Mouse (Mus musculus) limb, embryonic 11.5 days (tissue): ENCODE data around the gene Egf. TPM values are rescaled to one million over a fixed set of nuclear protein-coding genes. Genes with fewer than 3 reads are reported as not detected.
A peak's percentile ranks its signal among the peaks of the same experiment; 100 is the strongest.

Source experiments
- ATAC-seq: fragments of 200-750 bp; cut with Nextera tagmentation; 2 replicates; pipeline ENCODE4 v1.8.0; 2017; ENCODE audit warnings: low read depth; ENCODE audit not compliant: insufficient number of reproducible peaks, low FRiP score, low TSS enrichment
- DNase-seq: peaks from one replicate; pipeline ENCODE4 v3.0.0-alpha.2; 2015; ENCODE audit warnings: low spot score
- H3K27ac ChIP-seq: fragments of 300-500 bp; sonication (generic); replicated peaks from 2 replicates; pipeline ENCODE4 v1.5.1; 2014; ENCODE audit warnings: low read depth, mild to moderate bottlenecking, low read length
- H3K27me3 ChIP-seq: fragments of 300-500 bp; sonication (generic); 2 replicates; pipeline ENCODE4 v1.6.1; 2014; ENCODE audit warnings: mild to moderate bottlenecking, low read length, mixed read lengths; ENCODE audit not compliant: control insufficient read depth, insufficient read depth
- H3K36me3 ChIP-seq: fragments of 300-500 bp; sonication (generic); 2 replicates; pipeline ENCODE4 v1.6.1; 2014; ENCODE audit warnings: mild to moderate bottlenecking, low read length, moderate library complexity, mixed read lengths; ENCODE audit not compliant: control insufficient read depth, insufficient read depth
- H3K4me1 ChIP-seq: fragments of 300-500 bp; sonication (generic); 2 replicates; pipeline ENCODE4 v1.6.1; 2014; ENCODE audit warnings: low read length, mixed read lengths; ENCODE audit not compliant: control insufficient read depth, insufficient read depth
- H3K4me2 ChIP-seq: fragments of 300-500 bp; sonication (generic); 2 replicates; pipeline ENCODE4 v1.6.1; 2014; ENCODE audit warnings: low read depth, mild to moderate bottlenecking, moderate library complexity; ENCODE audit not compliant: severe bottlenecking
- H3K4me3 ChIP-seq: fragments of 300-500 bp; sonication (generic); 2 replicates; pipeline ENCODE4 v1.5.1; 2014; ENCODE audit warnings: low read depth, low read length
- H3K9ac ChIP-seq: fragments of 300-500 bp; sonication (generic); 2 replicates; pipeline ENCODE4 v1.6.1; 2014; ENCODE audit warnings: mild to moderate bottlenecking, low read length
- H3K9me3 ChIP-seq: fragments of 300-500 bp; sonication (generic); 2 replicates; pipeline ENCODE4 v1.6.1; 2016; ENCODE audit warnings: low read length; ENCODE audit not compliant: control insufficient read depth
- WGBS: fragments of 180-500 bp; shearing (Covaris S2); extraction: QIAGEN DNeasy Blood & Tissue Kit; methylation state at CpG from one replicate; pipeline ENCODE4 v1.1.7; 2014; 5-methylcytosine and 5-hydroxymethylcytosine counted together
- polyA plus RNA-seq: library from polyadenylated mRNA; unstranded; fragments of >200 nt; fragmentation: Nextera tagmentation; extraction: Ambion mirVana; gene quantifications from 2 replicates; pipeline ENCODE4 v1.2.1, GENCODE M21; 2014

Gene Egf
- polyA plus RNA-seq, 1 experiment from 2014 or later: 0.92 TPM

DNA sequence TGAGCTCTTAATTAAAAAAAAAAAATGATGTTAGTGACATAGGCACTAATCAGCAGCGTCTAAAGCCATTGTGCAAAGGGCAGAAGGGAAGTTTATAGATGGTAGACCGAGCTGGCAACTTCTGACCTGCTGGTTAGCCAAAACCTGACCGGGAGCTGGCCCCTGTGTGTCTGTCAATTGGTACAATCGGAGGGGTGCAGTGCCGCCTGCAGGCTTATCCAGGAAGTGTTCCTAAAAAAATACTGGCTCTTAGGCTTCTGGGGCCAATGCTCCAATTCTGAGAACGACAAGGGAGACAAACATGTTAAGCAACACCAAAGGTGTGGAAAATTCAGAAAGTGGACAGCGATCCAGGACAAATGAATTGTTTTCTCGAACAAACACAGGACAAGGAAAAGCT lies 24.7 kb downstream of the Egf start:
- ATAC-seq: no peak
- WGBS: 28% methylated on average over 8 of the region's 8 CpGs
- H3K4me2 ChIP-seq: no peak overlapping the region
- H3K4me1 ChIP-seq: no peaks in the 10 kb centered on the region
- no peak overlapping the region for H3K9ac ChIP-seq
- no peaks in the 10 kb centered on the region for H3K36me3 ChIP-seq
- no peak overlapping the region for H3K27ac ChIP-seq
- H3K4me3 ChIP-seq: no peak overlapping the region
- no peaks in the 10 kb centered on the region for H3K27me3 ChIP-seq
- H3K9me3 ChIP-seq: no peaks in the 10 kb centered on the region
- DNase-seq: peak; percentile 67

DNA sequence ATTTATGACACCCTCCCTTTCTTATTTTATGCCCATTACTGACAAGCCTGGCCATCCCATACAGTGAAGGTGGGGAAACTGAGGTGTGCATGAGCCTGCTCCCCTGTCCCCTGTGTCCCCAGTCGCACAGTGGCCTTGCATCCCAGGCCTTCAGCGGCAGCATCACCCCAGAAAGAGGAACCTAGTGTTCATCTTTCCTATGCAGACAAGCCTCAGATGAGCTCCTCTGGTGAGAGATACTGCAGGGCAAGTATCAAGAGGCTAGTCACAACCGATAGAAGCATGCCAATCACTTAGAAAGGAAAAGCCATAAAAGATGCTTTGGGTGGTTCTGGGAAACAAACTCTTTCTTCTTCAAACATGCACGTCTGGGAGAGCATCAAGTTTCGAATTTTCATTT lies 25.2 kb downstream of the Egf start:
- ATAC-seq: no peak
- WGBS: 78% methylated on average over 5 of the region's 5 CpGs
- Histone ChIP-seq H3K4me2 (no peak overlapping the region), H3K4me3 (no peak overlapping the region), H3K9me3 (no peaks in the 10 kb centered on the region), H3K9ac (no peak overlapping the region), H3K36me3 (no peaks in the 10 kb centered on the region), H3K4me1 (no peaks in the 10 kb centered on the region), H3K27ac (no peak overlapping the region), H3K27me3 (no peaks in the 10 kb centered on the region)
- DNase-seq: no peak

- no peak overlapping the region for H3K27ac ChIP-seq
- H3K36me3 ChIP-seq: no peaks in the 10 kb centered on the region
- no peaks in the 10 kb centered on the region for H3K27me3 ChIP-seq
- ATAC-seq: no peak
- H3K4me1 ChIP-seq: no peaks in the 10 kb centered on the region
- no peak for DNase-seq
- H3K4me2 ChIP-seq: no peak overlapping the region
- H3K9me3 ChIP-seq: no peaks in the 10 kb centered on the region
- WGBS: 76% methylated on average over 5 of the region's 5 CpGs
- H3K9ac ChIP-seq: no peak overlapping the region
- no peak overlapping the region; the same call in 1 of the 2 replicates for H3K4me3 ChIP-seq
Observed at GRCm38 (mm10) chr3:129725592-129725991, 29.5 kb downstream of the Egf start.

- Histone ChIP-seq H3K4me2 (peak overlapping the region; percentile 52), H3K27ac (no peak overlapping the region), H3K4me1 (no peaks in the 10 kb centered on the region), H3K27me3 (no peaks in the 10 kb centered on the region), H3K9me3 (no peaks in the 10 kb centered on the region), H3K4me3 (peak overlapping the region; percentile 47), H3K36me3 (no peaks in the 10 kb centered on the region), H3K9ac (peak overlapping the region; percentile 36; the same call in 1 of the 2 replicates)
- WGBS: under 1% methylated on average over 24 of the region's 24 CpGs
- DNase-seq: peak; percentile 94
- ATAC-seq: peak; percentile 96
Observed at GRCm38 (mm10) chr3:129724961-129725501, 30.1 kb downstream of the Egf start.

- H3K27me3 ChIP-seq: no peaks in the 10 kb centered on the region
- 72% methylated on average over 5 of the region's 5 CpGs for WGBS
- H3K9me3 ChIP-seq: no peaks in the 10 kb centered on the region
- no peak for DNase-seq
- H3K4me3 ChIP-seq: peak overlapping the region; percentile 47
- peak overlapping the region; percentile 52 for H3K4me2 ChIP-seq
- no peaks in the 10 kb centered on the region for H3K4me1 ChIP-seq
- H3K27ac ChIP-seq: no peak overlapping the region
- H3K9ac ChIP-seq: no peak overlapping the region
- no peaks in the 10 kb centered on the region for H3K36me3 ChIP-seq
- ATAC-seq: peak; percentile 52; the same call in 1 of the 2 replicates
Observed at GRCm38 (mm10) chr3:129724505-129724904, 30.6 kb downstream of the Egf start.

DNA sequence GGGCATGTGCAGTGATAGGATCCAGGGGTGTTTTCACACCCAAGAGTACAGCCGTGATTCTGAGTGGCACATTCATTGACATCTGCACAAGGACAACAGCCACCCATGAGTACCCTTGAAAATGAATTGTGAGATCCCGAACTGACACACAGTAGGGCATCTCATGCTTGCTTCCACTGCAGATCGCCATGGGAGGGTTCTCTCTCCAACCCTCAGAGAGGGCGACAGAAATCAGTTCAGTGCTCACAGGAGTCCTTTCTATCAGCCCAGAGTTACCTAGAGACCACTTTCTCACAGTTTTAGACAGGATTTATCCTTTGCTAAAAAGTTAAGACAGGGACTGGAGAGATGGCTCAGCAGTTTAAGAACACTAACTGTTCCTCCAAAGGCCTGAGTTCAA lies 31.8 kb downstream of the Egf start:
- no peak for DNase-seq
- H3K36me3 ChIP-seq: no peaks in the 10 kb centered on the region
- no peaks in the 10 kb centered on the region for H3K9me3 ChIP-seq
- H3K9ac ChIP-seq: no peak overlapping the region
- H3K27ac ChIP-seq: no peak overlapping the region
- H3K4me1 ChIP-seq: no peaks in the 10 kb centered on the region
- H3K27me3 ChIP-seq: no peaks in the 10 kb centered on the region
- H3K4me2 ChIP-seq: no peak overlapping the region
- H3K4me3 ChIP-seq: no peak overlapping the region
- no peak for ATAC-seq
- WGBS: 65% methylated on average over 4 of the region's 4 CpGs

- H3K4me1 ChIP-seq: no peaks in the 10 kb centered on the region
- H3K27ac ChIP-seq: no peak overlapping the region
- no peaks in the 10 kb centered on the region for H3K9me3 ChIP-seq
- ATAC-seq (no peak), DNase-seq (no peak)
- no peaks in the 10 kb centered on the region for H3K27me3 ChIP-seq
- H3K36me3 ChIP-seq: no peaks in the 10 kb centered on the region
- no peak overlapping the region for H3K4me3 ChIP-seq
- WGBS: 46% methylated on average over 15 of the region's 15 CpGs
- no peak overlapping the region for H3K4me2 ChIP-seq
- no peak overlapping the region for H3K9ac ChIP-seq
Observed at GRCm38 (mm10) chr3:129714542-129715145, 40.5 kb downstream of the Egf start.

- WGBS: 21% methylated on average over 5 of the region's 5 CpGs
- no peak overlapping the region for H3K4me2 ChIP-seq
- H3K9me3 ChIP-seq: no peaks in the 10 kb centered on the region
- no peak overlapping the region for H3K4me3 ChIP-seq
- H3K4me1 ChIP-seq: no peaks in the 10 kb centered on the region
- H3K27me3 ChIP-seq: no peaks in the 10 kb centered on the region
- ATAC-seq (peak; percentile 44; the same call in 1 of the 2 replicates), DNase-seq (peak; percentile 72)
- no peaks in the 10 kb centered on the region for H3K36me3 ChIP-seq
- H3K9ac ChIP-seq: no peak overlapping the region
- no peak overlapping the region for H3K27ac ChIP-seq
Observed at GRCm38 (mm10) chr3:129708157-129708556, 47.0 kb downstream of the Egf start.

DNA sequence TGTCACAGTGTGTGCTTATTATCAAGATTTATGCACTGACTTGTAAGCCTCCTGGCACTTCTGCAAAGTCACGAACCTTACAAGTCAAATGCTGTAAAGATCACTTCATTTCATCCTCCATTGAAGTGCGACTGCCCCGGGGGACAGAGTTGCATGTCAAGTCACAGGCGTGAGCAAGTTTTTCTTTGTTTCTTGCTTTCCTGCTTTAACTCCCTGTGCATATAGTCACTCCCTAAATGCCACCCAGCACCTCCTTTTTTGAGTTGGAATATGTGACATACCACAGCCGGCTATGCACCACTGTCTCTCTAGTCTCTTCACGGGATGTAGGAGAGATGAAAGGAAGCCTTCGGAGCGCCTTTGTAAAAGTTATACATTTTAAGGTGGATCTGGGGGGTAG lies 56.2 kb downstream of the Egf start:
- no peak overlapping the region for H3K4me3 ChIP-seq
- H3K36me3 ChIP-seq: no peaks in the 10 kb centered on the region
- DNase-seq: no peak
- WGBS: 83% methylated on average over 8 of the region's 8 CpGs
- no peak overlapping the region for H3K27ac ChIP-seq
- H3K9ac ChIP-seq: no peak overlapping the region
- no peaks in the 10 kb centered on the region for H3K4me1 ChIP-seq
- ATAC-seq: no peak
- H3K27me3 ChIP-seq: no peaks in the 10 kb centered on the region
- H3K4me2 ChIP-seq: no peak overlapping the region
- H3K9me3 ChIP-seq: no peaks in the 10 kb centered on the region
